Mouse (Mus musculus): ENCODE results near the gene Arfgap3.
"Not testable (repeated sequence)": the region's sequence is repeated elsewhere in the genome, so short reads cannot be mapped to it uniquely, and the experiment has no call there.

Gene Arfgap3

GRCm38 (mm10) chr15:83349954-83350711 lies at the start of gene Arfgap3:
TSS of gene Arfgap3 (minus strand) at chr15:83350247.
- in situ Hi-C loops (cut with MboI, MseI), result no loop called here

DNA sequence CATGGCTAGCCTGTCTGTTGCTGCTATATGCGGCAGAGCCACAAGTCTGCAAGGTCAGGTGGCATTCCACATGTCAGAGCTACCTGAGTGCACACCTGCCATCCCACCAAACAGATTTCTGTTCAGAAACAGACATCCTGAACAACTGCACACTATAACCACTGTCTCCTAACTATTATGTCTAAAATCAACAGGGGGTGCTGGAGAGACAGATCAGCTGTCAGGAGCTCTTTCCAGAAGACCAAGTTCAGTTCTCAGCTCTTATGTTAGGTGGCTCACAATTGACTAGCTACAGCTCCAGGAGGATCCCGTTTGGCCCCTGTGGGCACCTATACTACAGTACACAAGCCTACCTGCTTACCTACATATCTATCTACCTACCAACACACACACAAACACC lies 42.7 kb upstream of the Arfgap3 start:
- in situ Hi-C loops (cut with MboI, MseI), result no loop called here

GRCm38 (mm10) chr15:83387911-83388310 lies 37.9 kb upstream of the Arfgap3 start:
- in situ Hi-C loops (cut with MboI, MseI), result loop anchor here (10.0 kb wide), 1 partner anchor 963 kb away; no protein-coding TSS in a partner anchor

DNA sequence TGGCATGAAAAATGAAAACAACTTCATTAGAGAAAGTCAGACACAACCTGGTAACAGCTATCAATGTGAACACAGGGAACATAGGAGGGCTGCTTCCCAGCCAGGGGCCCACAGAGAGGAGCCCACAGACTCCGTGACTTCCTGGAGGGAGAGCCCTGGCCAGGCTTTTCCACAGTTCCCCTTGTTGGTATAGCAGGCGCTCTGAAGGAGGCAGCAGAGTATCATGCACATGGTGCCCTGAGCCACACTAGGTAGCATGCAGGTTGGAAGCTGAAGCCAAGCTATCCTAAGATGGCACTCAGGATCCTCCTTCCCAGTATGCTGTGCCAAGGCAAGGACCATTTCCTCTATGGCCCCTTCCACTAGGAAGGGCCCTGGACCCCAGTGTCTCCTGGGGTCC lies 33.6 kb upstream of the Arfgap3 start:
- in situ Hi-C loops (cut with MboI, MseI), result loop anchor here (10.0 kb wide), 1 partner anchor 959 kb away; no protein-coding TSS in a partner anchor

DNA sequence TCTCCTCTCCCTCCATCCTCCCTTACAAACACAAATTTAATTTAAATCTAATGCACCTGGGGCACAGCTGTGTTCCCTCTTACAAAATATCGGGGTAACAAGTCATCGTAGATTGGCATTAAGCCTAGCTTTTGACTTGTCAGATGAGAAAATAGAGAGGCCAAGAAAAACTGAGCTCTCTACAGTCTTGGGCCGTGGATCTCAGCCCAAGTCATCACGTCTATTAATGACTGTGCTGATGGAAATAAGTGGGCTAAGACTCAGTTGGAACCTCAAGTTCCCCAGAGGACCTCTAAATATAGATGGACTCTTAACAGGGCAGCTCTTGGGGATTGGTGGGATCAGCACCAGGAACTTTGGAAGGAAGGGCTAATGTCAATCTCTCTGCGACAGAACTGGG lies 33.1 kb upstream of the Arfgap3 start:
- in situ Hi-C loops (cut with MboI, MseI), result loop anchor here (10.0 kb wide), 1 partner anchor 958 kb away; no protein-coding TSS in a partner anchor

DNA sequence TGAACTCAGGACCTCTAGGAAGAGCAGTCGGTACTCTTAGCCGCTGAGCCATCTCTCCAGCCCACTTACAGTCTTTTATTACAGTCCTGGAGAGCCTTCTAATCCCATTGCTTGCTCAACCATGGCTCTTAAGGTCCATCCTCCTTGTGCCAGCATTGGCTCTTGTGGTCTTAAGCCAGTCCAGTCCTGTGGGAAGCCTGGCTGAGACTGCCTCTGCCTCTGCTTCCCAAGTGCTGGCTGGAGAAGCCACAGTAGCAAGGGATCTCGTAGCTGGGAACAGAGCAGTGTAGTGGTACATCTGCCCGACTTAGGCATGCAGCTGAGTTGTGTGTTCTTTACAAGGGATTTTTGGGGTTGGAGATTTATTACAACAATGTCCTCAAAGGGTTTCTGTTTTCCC lies 32.4 kb upstream of the Arfgap3 start:
- in situ Hi-C loops (cut with MboI, MseI), result loop anchor here (10.0 kb wide), 1 partner anchor 958 kb away; no protein-coding TSS in a partner anchor

DNA sequence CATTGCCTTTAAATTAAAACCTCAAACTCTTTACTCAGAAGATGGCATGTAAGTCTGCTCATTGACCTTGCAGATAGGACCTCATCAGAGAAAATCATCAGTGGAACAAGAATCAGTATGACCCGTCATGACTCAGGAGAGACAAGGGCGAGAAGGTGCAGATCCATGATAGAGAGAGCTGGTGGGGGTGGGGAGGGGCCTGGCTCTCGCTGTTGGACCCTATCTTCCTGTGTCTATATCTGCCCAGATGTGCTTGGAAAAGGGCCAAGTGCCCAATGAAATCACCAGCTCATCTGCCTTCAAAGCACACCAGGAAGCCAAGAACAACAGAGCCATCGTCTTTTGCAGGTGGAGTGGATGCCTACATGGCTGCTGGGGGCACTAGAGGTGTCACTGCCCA lies 27.1 kb upstream of the Arfgap3 start:
- in situ Hi-C loops (cut with MboI, MseI), result no loop called here

DNA sequence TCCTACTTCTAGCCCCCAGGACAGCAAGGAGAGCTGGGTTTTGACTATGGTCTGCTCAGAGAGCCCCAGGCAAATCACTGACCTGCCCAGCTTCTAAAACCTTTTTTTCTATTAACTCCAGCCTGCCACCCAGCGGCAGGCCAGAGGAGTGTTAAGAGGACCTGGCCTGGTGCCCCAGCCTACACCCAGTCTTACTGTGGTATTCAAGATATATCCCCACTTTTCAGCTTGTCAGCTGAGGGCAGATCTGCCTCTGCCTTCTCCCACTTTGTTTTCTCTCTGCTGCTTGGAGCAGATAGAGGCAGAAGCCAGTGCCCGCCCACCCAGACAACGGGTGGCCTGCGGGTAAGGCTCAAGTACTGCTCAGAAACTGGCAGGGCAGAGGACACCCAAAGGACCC lies 25.1 kb upstream of the Arfgap3 start:
- in situ Hi-C loops (cut with MboI, MseI), result no loop called here

DNA sequence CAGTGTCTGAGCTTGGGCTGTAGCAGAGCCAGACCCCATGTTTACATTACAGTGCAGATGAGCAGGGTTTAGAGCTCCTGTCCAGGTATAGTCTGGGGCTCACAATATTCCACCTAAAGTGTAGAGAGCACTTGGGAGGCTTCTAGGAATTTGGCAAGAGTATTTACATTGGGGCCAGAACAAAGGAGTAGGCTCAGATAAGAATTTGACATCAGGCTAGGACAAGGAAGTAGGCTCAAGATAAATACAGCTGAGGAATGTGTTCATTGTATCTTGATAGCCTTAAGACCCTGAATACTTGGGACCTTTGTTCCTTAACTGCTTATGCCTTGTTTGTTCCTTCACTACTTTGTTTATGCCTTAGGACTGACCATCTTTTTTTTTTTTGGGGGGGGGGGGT lies 24.0 kb upstream of the Arfgap3 start:
- in situ Hi-C loops (cut with MboI, MseI), result loop anchor here (5.0 kb wide), 1 partner anchor 113 kb away; no protein-coding TSS in a partner anchor

GRCm38 (mm10) chr15:83368702-83369101 lies 18.7 kb upstream of the Arfgap3 start:
- in situ Hi-C loops (cut with MboI, MseI), result not testable (repeated sequence)

GRCm38 (mm10) chr15:83368261-83368660 lies 18.2 kb upstream of the Arfgap3 start:
- in situ Hi-C loops (cut with MboI, MseI), result no loop called here

GRCm38 (mm10) chr15:83366933-83367552 lies 17.0 kb upstream of the Arfgap3 start:
- in situ Hi-C loops (cut with MboI, MseI), result no loop called here

GRCm38 (mm10) chr15:83365697-83366096 lies 15.7 kb upstream of the Arfgap3 start:
- in situ Hi-C loops (cut with MboI, MseI), result no loop called here

GRCm38 (mm10) chr15:83364194-83364593 lies 14.1 kb upstream of the Arfgap3 start:
- in situ Hi-C loops (cut with MboI, MseI), result no loop called here

DNA sequence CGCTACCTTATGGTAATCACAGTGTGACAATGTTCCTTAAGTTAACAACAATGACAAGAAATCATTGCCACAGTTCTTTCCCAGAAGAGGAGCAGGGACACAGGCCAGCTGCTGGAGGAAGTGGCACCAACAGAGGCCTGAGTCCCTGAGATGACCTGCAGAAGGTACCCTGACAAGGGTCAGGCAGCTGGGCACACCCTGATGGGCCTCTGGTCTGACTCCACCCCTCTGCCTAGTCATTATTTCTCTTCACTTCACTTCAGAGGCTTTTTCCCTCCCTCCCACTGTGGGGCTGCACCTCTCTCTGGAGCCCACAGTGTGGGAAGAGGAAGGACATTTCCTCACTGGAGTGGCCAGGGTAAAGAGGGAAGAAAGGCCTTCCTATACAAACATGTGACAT lies 12.8 kb upstream of the Arfgap3 start:
- in situ Hi-C loops (cut with MboI, MseI), result not testable (repeated sequence)

- in situ Hi-C loops (cut with MboI, MseI), result not testable (repeated sequence)
These were observed 10.9 kb upstream of the Arfgap3 start for GRCm38 (mm10) chr15:83360899-83361298.

DNA sequence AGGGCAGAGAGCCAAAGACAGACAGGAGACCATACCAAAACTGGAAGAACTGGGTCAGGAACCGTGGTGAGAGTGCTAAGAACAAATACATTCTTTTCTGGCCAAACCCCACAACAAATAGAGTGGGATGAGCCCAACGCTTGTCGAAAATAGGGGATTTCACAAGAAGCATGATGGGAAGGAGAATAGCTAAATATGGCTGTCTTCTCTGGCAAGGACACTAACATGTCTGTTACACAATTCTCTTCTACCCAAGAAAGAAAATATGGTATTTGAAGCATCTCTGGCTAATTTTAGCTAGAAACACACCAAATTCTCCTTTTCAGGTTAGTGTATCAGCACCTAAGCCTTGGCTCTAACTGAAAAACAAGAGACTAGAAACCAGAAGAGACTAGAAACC lies 10.1 kb upstream of the Arfgap3 start:
- in situ Hi-C loops (cut with MboI, MseI), result no loop called here

- in situ Hi-C loops (cut with MboI, MseI), result no loop called here
These were observed 8.4 kb upstream of the Arfgap3 start for GRCm38 (mm10) chr15:83358476-83358875.

GRCm38 (mm10) chr15:83351546-83351945 lies 1.5 kb upstream of the Arfgap3 start:
- in situ Hi-C loops (cut with MboI, MseI), result no loop called here

DNA sequence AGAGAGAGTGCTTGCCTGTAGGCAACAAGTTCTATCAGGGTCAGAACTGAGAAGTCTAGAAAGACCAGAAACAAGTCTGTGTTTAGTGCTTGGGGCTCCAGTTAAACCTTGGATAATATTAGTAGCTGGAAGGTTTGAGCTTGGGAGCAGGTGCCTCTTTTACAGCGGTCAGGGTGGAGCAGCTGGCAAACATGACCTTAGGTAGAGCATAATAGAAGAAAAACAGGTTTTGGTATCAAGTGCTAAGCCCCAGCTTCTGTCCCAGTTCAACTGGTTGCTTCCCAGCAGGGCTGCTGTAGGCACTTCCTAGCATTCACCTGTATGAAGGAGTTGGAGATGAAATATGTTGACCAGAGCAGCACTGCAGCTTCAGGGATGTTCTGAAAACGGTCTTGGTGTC lies 812 bp upstream of the Arfgap3 start:
- in situ Hi-C loops (cut with MboI, MseI), result no loop called here

GRCm38 (mm10) chr15:83349225-83349953 lies 658 bp downstream of the Arfgap3 start:
- in situ Hi-C loops (cut with MboI, MseI), result no loop called here

- in situ Hi-C loops (cut with MboI, MseI), result no loop called here
These were observed 1.3 kb downstream of the Arfgap3 start for GRCm38 (mm10) chr15:83348747-83349146.
